In the genomic region with DNA sequence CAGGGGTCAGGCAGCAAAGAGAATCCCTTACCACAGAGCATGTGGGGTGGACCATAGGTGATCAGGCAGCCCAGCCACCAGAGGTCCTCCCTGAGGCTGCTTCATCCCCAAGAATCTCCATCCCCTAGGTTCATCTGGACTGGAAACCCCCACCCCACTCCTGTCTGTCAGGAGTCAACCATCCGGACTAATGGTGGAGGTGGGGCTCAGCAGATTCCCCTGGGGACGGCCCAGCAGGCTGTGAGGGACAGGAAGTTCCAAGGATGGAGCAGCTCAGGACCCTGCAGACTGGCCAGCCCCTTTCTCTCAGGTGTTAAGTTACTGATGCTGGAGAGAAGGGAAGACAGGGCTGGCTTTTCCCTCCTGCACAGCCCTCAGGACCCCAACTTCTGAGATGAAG, we compare ENCODE assay signal across 21 mouse cellular contexts. TPM values are rescaled to one million over a fixed set of nuclear protein-coding genes. Genes with fewer than 3 reads are reported as not detected.
A peak's percentile ranks its signal among the peaks of the same experiment; 100 is the strongest.
DNase-seq lines count a peak whose midpoint lies in the region; ATAC-seq and TF ChIP-seq lines count a peak whose summit lies in the region.
"Had no signal": no experiment of that assay in that cellular context is flagged by ENCODE, and none has a peak within 500 bp of the region (broad histone marks: within the 10 kb centered on the region; RNA-seq: fewer than 3 reads in every experiment).

No protein-coding gene starts in this region.

- H3K4me3 ChIP-seq in kidney, embryonic 15.5 days (replicated peaks) = no peak overlapping the region
- H3K4me3 ChIP-seq in MEL (ENCODE audit: control insufficient read depth in 1 of 2, insufficient read depth in 1 of 2, low read depth in 2 of 2, low read length in 2 of 2) = no peak overlapping the region
- H3K4me3 ChIP-seq in hindbrain, postnatal 0 days (ENCODE audit: low read length) = no peak overlapping the region
- H3K4me3 ChIP-seq: heart, embryonic 12.5 days; limb, embryonic 13.5 days; liver, embryonic 13.5 days; lung, embryonic 15.5 days had no signal

- peaks cover 39% of the 10 kb centered on the region for H3K4me1 ChIP-seq in kidney, embryonic 15.5 days
- peaks cover 0 to 14% of the 10 kb centered on the region in 2 experiments; a peak in 2 of 4 replicates for H3K4me1 ChIP-seq in MEL (ENCODE audit: control insufficient read depth in 1 of 2, insufficient read depth in 2 of 2, low read length in 2 of 2)
- H3K4me1 ChIP-seq in hindbrain, postnatal 0 days (ENCODE audit: insufficient read depth, low read length) = no peaks in the 10 kb centered on the region; the same call in 1 of the 2 replicates

- TF ChIP-seq CTCF in MEL (IDR thresholded peaks at IDR 0.05 in 2 of 3, conservative IDR thresholded peaks at IDR 0.05 in 1 of 3; ENCODE audit: control insufficient read depth in 1 of 3, insufficient read depth in 1 of 3, low read depth in 2 of 3, low read length in 3 of 3, poor library complexity in 1 of 3, severe bottlenecking in 1 of 3) = no peak
- peak; percentile 21; the same call in 1 of the 2 replicates for TF ChIP-seq CTCF in hindbrain, postnatal 0 days (IDR thresholded peaks at IDR 0.05; ENCODE audit: low read depth)

- TF ChIP-seq POLR2A in MEL (IDR thresholded peaks at IDR 0.05; ENCODE audit: control insufficient read depth in 1 of 2, insufficient read depth in 1 of 2, low read depth in 1 of 2, low read length in 2 of 2, poor library complexity in 1 of 2) = no peak

- no peak overlapping the region for H3K9ac ChIP-seq in kidney, embryonic 15.5 days
- H3K9ac ChIP-seq in MEL (ENCODE audit: control insufficient read depth, low read depth, low read length, poor library complexity, severe bottlenecking) = no peak overlapping the region
- H3K9ac ChIP-seq in hindbrain, postnatal 0 days (replicated peaks; ENCODE audit: low read length) = no peak overlapping the region
- H3K9ac ChIP-seq: heart, embryonic 12.5 days; limb, embryonic 13.5 days; liver, embryonic 13.5 days; lung, embryonic 15.5 days had no signal

- no peak for TF ChIP-seq EP300 in MEL (IDR thresholded peaks at IDR 0.05; ENCODE audit: low read depth in 1 of 2, low read length in 2 of 2)

- H3K27ac ChIP-seq in kidney, embryonic 15.5 days = peak overlapping the region; percentile 77
- H3K27ac ChIP-seq in MEL (ENCODE audit: control insufficient read depth, low read depth, low read length) = no peak overlapping the region
- H3K27ac ChIP-seq in hindbrain, postnatal 0 days = no peak overlapping the region
- H3K27ac ChIP-seq: limb, embryonic 13.5 days; liver, embryonic 13.5 days; lung, embryonic 15.5 days; macrophage had no signal

- H3K36me3 ChIP-seq in kidney, embryonic 15.5 days = no peaks in the 10 kb centered on the region
- no peaks in the 10 kb centered on the region; a peak in 1 of 4 replicates for H3K36me3 ChIP-seq in MEL (ENCODE audit: control insufficient read depth in 1 of 2, insufficient read depth in 2 of 2, low read length in 2 of 2)
- H3K36me3 ChIP-seq in hindbrain, postnatal 0 days (ENCODE audit: insufficient read depth, low read length) = no peaks in the 10 kb centered on the region
- H3K36me3 ChIP-seq: heart, embryonic 12.5 days; limb, embryonic 13.5 days; liver, embryonic 13.5 days; lung, embryonic 15.5 days had no signal

- H3K9me3 ChIP-seq in kidney, embryonic 15.5 days (replicated peaks) = no peaks in the 10 kb centered on the region
- H3K9me3 ChIP-seq in MEL (replicated peaks; ENCODE audit: insufficient read depth, low read length) = no peaks in the 10 kb centered on the region
- H3K9me3 ChIP-seq in hindbrain, postnatal 0 days (ENCODE audit: low read length) = no peaks in the 10 kb centered on the region
- H3K9me3 ChIP-seq: heart, embryonic 12.5 days; limb, embryonic 13.5 days; liver, embryonic 13.5 days; lung, embryonic 15.5 days had no signal

- H3K79me2 ChIP-seq in MEL (ENCODE audit: control insufficient read depth, insufficient read depth, low read length, poor library complexity) = no peaks in the 10 kb centered on the region

- no peak overlapping the region for H3K4me2 ChIP-seq in kidney, embryonic 15.5 days
- no peak overlapping the region for H3K4me2 ChIP-seq in hindbrain, postnatal 0 days (ENCODE audit: low read depth, low read length)
- H3K4me2 ChIP-seq: heart, embryonic 12.5 days; liver, embryonic 13.5 days; lung, embryonic 15.5 days; midbrain, embryonic 11.5 days had no signal

- TF ChIP-seq RAD21 in MEL (IDR thresholded peaks at IDR 0.05; ENCODE audit: low read depth, low read length) = no peak

- H3K27me3 ChIP-seq in kidney, embryonic 15.5 days = peaks cover 68% of the 10 kb centered on the region
- H3K27me3 ChIP-seq in MEL (ENCODE audit: control insufficient read depth in 1 of 2, insufficient read depth in 2 of 2, low read length in 2 of 2) = no peaks in the 10 kb centered on the region
- H3K27me3 ChIP-seq in hindbrain, postnatal 0 days (ENCODE audit: insufficient read depth, low read length) = 0 out of 2 replicates have a peak, but pooled peaks cover 2% of the 10 kb centered on the region

- ATAC-seq in kidney, embryonic 15.5 days (replicated peaks; ENCODE audit: low FRiP score) = peak; percentile 31; the same call in 1 of the 2 replicates
- ATAC-seq in hindbrain, postnatal 0 days = no peak
- ATAC-seq: inflammation-experienced regulatory T-cells, adult 6 months had no signal

- DNase-seq in kidney, postnatal 14 days = no peak
- DNase-seq in MEL (ENCODE audit: low read depth, low spot score) = no peak
- peak; percentile 44 for DNase-seq in embryo, embryonic 11 days
- no peak for DNase-seq in hindbrain, postnatal 0 days (ENCODE audit: low spot score)
- DNase-seq in frontal cortex, adult 2 months (ENCODE audit: extremely low spot score in 1 of 2, low spot score in 1 of 2) = no peak
- DNase-seq in thymus, postnatal 14 days = no peak
- DNase-seq: adrenal gland, adult 2 months; cerebellum, adult 9-10 months; gastrocnemius, postnatal 10 days; heart, adult 11 months; heart, postnatal 14 days; kidney, postnatal 36 days; liver, embryonic 13.5 days; thymus, adult 2 months had no signal

- WGBS in kidney, embryonic 15.5 days = 0% methylated on average over 2 of the region's 2 CpGs
- WGBS in hindbrain, postnatal 0 days = 0% methylated on average over 2 of the region's 2 CpGs

TF ChIP-seq in MEL, 35 proteins besides CTCF, POLR2A, EP300 and RAD21:
- TF ChIP-seq SMC3 (IDR thresholded peaks at IDR 0.05; ENCODE audit: low read depth, low read length) = peak; percentile 17; the same call in 1 of the 2 replicates
- no peak for TF ChIP-seq NELFE (IDR thresholded peaks at IDR 0.05; ENCODE audit: low read depth, low read length)
- TF ChIP-seq MAX (IDR thresholded peaks at IDR 0.05; ENCODE audit: low read length) = no peak
- TF ChIP-seq POLR2AphosphoS2 (IDR thresholded peaks at IDR 0.05; ENCODE audit: low read length) = no peak
- TF ChIP-seq E2F4 (IDR thresholded peaks at IDR 0.05; ENCODE audit: borderline replicate concordance, low read depth, low read length) = no peak
- TF ChIP-seq USF1 (IDR thresholded peaks at IDR 0.05; ENCODE audit: low read depth, low read length) = no peak

RNA-seq across cellular contexts. Expression of a gene that starts 52.9 kb away (rescaled TPM):
- 4.6 and 5.9 TPM in 2 replicates for polyA plus RNA-seq in kidney, embryonic 15.5 days (2015; fragmentation: Nextera tagmentation; extraction: Ambion mirVana)
- 3.3 and 5.4 TPM in 2 replicates for total RNA-seq in MEL (2012; rRNA removed)
- polyA plus RNA-seq in MEL (2012; ENCODE audit: insufficient read depth in 1 of 2, insufficient read length in 2 of 2, low read depth in 1 of 2, low replicate concordance in 2 of 2, missing spikeins in 1 of 2) = 10 to 100 TPM in 1 of 2 experiments, not detected in 1; 17.6 TPM
- 11.0 and 13.9 TPM in 2 replicates for total RNA-seq in hindbrain, postnatal 0 days (2014; rRNA removed)
- polyA plus RNA-seq in hindbrain, postnatal 0 days (2015; fragmentation: Nextera tagmentation; extraction: Ambion mirVana) = 8.8 and 10.7 TPM in 2 replicates
- polyA plus RNA-seq in frontal cortex, adult 2 months (2012; rRNA removed) = 1.9 and 2.5 TPM in 2 replicates
- polyA plus RNA-seq: inflammation-experienced regulatory T-cells, adult 6 months had no signal
